Mouse (Mus musculus): ENCODE data around the gene Bcl2l13.

DNA sequence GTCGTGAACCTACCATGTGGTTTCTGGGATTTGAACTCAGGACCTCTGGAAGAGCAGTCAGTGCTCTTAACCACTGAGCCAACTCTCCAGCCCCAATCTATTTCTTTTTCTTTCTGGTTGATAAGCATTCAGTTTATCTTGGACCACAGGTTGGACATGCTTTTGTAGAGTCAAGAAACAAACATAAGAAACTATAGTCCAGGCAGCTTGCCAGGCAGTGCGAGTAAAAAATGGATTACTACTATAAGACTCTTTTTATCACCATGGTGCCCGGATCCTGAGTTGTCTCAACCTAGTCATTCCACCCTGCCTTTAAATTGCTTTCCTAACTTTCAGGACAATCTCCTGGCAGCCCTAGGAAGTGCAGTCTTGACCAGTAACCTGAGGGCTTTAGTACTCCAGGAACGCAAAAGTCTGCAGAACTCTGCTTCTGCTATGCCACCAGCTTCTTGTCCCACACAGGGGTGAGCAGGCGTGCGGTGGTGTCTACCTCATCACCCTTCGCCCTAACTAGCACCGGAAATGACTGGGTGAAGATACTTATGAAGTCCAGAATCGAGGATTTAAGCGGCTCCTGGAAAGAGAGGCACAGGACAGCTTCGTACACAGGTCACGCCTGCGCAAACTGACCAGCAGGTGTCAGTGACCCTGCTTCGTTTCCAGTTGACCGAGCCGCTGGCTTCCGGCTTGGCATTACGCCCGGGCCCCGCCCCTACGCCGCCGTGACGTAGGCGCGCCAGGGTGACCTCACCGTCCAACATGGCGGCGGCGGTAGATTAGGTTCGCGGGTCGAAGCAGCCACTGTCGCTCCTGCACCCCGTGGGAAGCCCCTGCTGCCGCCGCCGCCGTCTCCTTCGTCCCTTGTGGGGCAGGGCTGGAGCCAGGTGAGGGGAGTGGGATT, at the start of gene Bcl2l13:
- TF ChIP-seq CTCF (IDR thresholded peaks at IDR 0.05; ENCODE audit: low read depth) (peak; percentile 60), EP300 (IDR thresholded peaks at IDR 0.05; ENCODE audit: low read depth) (peak; percentile 57; the same call in 1 of the 2 replicates)
